Mouse (Mus musculus) stomach, embryonic 15.5 days (tissue): ENCODE measurements around the gene Zfp536. TPM values are rescaled to one million over a fixed set of nuclear protein-coding genes. Genes with fewer than 3 reads are reported as not detected.

ENCODE experiments used
- ATAC-seq: fragments of 200-750 bp; cut with Nextera tagmentation; 2 replicates; pipeline ENCODE4 v1.8.0; 2017; ENCODE audit warnings: low read depth, moderate number of reproducible peaks, moderate TSS enrichment; ENCODE audit not compliant: insufficient read depth, low FRiP score
- H3K27ac ChIP-seq: fragments of 300-500 bp; sonication (generic); 2 replicates; pipeline ENCODE4 v1.5.1; 2015; ENCODE audit warnings: mild to moderate bottlenecking, inconsistent platforms
- H3K27me3 ChIP-seq: fragments of 300-500 bp; sonication (generic); replicated peaks from 2 replicates; pipeline ENCODE4 v1.6.1; 2015; ENCODE audit warnings: inconsistent platforms
- H3K36me3 ChIP-seq: fragments of 300-500 bp; sonication (generic); 2 replicates; pipeline ENCODE4 v1.6.1; 2015; ENCODE audit warnings: inconsistent platforms
- H3K4me1 ChIP-seq: fragments of 300-500 bp; sonication (generic); 2 replicates; pipeline ENCODE4 v1.6.1; 2015; ENCODE audit warnings: inconsistent platforms
- H3K4me2 ChIP-seq: fragments of 300-500 bp; sonication (generic); 2 replicates; pipeline ENCODE4 v1.6.1; 2015; ENCODE audit warnings: mild to moderate bottlenecking, inconsistent platforms
- H3K4me3 ChIP-seq: fragments of 300-500 bp; sonication (generic); replicated peaks from 2 replicates; pipeline ENCODE4 v1.5.1; 2015; ENCODE audit warnings: inconsistent platforms
- H3K9ac ChIP-seq: fragments of 300-500 bp; sonication (generic); 2 replicates; pipeline ENCODE4 v1.6.1; 2015; ENCODE audit warnings: inconsistent platforms
- H3K9me3 ChIP-seq: fragments of 300-500 bp; sonication (generic); 2 replicates; pipeline ENCODE4 v1.6.1; 2016; ENCODE audit warnings: inconsistent platforms
- WGBS: fragments of 180-500 bp; shearing (Covaris S2); methylation state at CpG from one replicate; pipeline ENCODE4 v1.1.7; 2015; 5-methylcytosine and 5-hydroxymethylcytosine counted together
- polyA plus RNA-seq: library from polyadenylated mRNA; unstranded; fragments of >200 nt; fragmentation: Nextera tagmentation; extraction: Ambion mirVana; gene quantifications from 2 replicates; pipeline ENCODE4 v1.2.1, GENCODE M21; 2015

Zfp536 gene
- polyA plus RNA-seq, 1 experiment from 2014 or later = 14.0 TPM

DNA sequence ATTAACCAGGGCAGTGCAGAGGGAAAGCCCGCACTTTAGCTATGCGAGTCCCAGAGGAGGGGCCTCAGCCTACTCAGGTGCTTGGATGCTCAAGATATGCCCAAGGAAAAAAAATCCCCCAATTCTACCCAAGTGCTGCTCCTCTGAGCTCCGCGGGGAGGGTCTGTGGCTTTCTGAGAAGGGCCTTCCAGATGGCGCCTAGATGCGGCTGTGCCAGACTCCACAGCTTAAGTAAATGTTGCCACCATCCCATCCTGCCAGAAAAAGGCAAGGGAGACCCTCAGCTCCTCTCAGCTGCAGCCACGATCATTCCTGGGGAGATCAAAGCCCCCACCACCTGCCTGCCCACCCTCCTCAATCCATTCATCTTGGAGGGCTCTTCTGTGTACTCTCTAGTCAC is 212.9 kb downstream of the Zfp536 start:
- no peak overlapping the region for H3K4me3 ChIP-seq
- no peaks in the 10 kb centered on the region for H3K27me3 ChIP-seq
- no peak overlapping the region for H3K27ac ChIP-seq
- ATAC-seq = no peak
- 80% methylated on average over 7 of the region's 7 CpGs for WGBS
- no peaks in the 10 kb centered on the region for H3K36me3 ChIP-seq
- no peak overlapping the region for H3K4me2 ChIP-seq
- H3K4me1 ChIP-seq = peaks cover 4% of the 10 kb centered on the region; the same call in 1 of the 2 replicates
- no peak overlapping the region for H3K9ac ChIP-seq
- H3K9me3 ChIP-seq = no peaks in the 10 kb centered on the region

DNA sequence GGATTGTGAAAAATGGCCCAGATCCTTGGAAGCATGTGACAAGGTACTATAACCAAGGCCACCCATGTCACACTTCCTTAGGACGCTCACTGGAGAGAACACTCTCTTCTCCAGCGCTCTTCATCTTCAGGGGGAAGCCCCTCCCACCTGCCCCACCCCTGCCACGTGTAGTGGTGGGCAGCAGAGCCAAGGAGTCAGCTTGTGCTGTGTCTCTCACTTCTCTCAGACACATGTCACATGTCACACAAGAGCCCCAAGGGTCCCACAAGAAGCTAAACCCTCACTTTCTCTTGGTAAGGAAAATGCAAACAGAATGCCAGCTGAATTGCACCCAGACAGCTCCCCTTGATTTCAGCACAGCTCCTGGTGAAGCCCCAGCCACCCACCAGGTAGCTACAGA is 213.6 kb downstream of the Zfp536 start:
- ATAC-seq = no peak
- no peak overlapping the region for H3K9ac ChIP-seq
- no peak overlapping the region for H3K27ac ChIP-seq
- WGBS = 60% methylated on average over 3 of the region's 3 CpGs
- peaks cover 4% of the 10 kb centered on the region; the same call in 1 of the 2 replicates for H3K4me1 ChIP-seq
- H3K9me3 ChIP-seq = no peaks in the 10 kb centered on the region
- H3K4me2 ChIP-seq = no peak overlapping the region
- H3K27me3 ChIP-seq = no peaks in the 10 kb centered on the region
- no peak overlapping the region for H3K4me3 ChIP-seq
- H3K36me3 ChIP-seq = no peaks in the 10 kb centered on the region

DNA sequence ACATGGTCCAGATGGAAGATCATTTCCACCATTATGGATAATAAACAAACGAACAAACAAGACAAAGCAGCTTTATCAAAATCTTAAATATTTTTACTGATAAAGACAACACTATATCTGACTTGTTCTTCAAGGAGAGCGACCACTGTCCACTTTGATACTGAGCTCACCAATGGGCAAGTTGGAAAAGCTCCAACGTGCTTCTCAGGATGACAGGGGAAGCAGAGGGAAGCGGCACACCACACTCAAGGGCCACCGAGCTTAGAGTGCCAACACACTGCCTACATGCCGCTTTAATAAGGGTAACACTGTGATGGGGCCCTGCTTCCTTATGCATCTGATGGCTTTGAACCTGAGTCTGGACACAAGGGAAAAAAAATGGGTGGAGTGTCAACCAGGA is 214.1 kb downstream of the Zfp536 start:
- 86% methylated on average over 6 of the region's 6 CpGs for WGBS
- no peaks in the 10 kb centered on the region for H3K36me3 ChIP-seq
- no peak for ATAC-seq
- no peak overlapping the region for H3K4me2 ChIP-seq
- H3K4me1 ChIP-seq = peaks cover 4% of the 10 kb centered on the region; the same call in 1 of the 2 replicates
- no peak overlapping the region for H3K9ac ChIP-seq
- no peak overlapping the region for H3K27ac ChIP-seq
- no peak overlapping the region for H3K4me3 ChIP-seq
- H3K27me3 ChIP-seq = no peaks in the 10 kb centered on the region
- no peaks in the 10 kb centered on the region for H3K9me3 ChIP-seq

- H3K36me3 ChIP-seq = no peaks in the 10 kb centered on the region
- H3K4me1 ChIP-seq = no peaks in the 10 kb centered on the region
- no peak overlapping the region for H3K4me2 ChIP-seq
- no peaks in the 10 kb centered on the region for H3K9me3 ChIP-seq
- no peak overlapping the region for H3K9ac ChIP-seq
- H3K27ac ChIP-seq = no peak overlapping the region
- no peaks in the 10 kb centered on the region for H3K27me3 ChIP-seq
- no peak overlapping the region for H3K4me3 ChIP-seq
- no peak for ATAC-seq
- WGBS = 92% methylated on average over 1 of the region's 1 CpGs
Observed at GRCm38 (mm10) chr7:37556811-37557210, 216.6 kb downstream of the Zfp536 start.

DNA sequence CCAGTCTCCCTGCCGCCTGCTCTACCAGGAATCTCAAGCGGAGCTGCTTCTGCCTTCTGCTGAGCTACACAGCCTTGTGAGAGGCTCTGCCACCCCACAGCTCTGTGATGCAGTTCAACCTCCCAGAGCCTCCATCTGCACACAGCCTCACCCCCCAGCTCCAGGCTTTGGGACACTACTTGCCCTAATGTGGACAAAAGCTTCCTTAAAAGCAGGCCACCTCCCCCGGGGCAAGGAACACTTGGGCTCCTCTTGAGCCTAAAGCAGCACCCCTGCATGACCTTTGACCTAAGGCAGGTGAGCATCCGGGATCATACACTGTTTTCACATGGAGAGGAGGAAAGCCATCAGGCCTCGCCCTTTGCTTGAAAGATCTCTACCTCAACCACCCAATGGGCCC is 219.0 kb downstream of the Zfp536 start:
- Histone ChIP-seq H3K36me3 (no peaks in the 10 kb centered on the region), H3K27ac (no peak overlapping the region), H3K4me3 (no peak overlapping the region), H3K27me3 (no peaks in the 10 kb centered on the region), H3K4me2 (no peak overlapping the region), H3K9ac (no peak overlapping the region), H3K4me1 (no peaks in the 10 kb centered on the region), H3K9me3 (no peaks in the 10 kb centered on the region)
- 74% methylated on average over 5 of the region's 5 CpGs for WGBS
- no peak for ATAC-seq

GRCm38 (mm10) chr7:37553646-37554045 is 219.8 kb downstream of the Zfp536 start:
- H3K36me3 ChIP-seq = no peaks in the 10 kb centered on the region
- H3K4me3 ChIP-seq = no peak overlapping the region
- H3K27ac ChIP-seq = no peak overlapping the region
- 75% methylated on average over 3 of the region's 3 CpGs for WGBS
- no peaks in the 10 kb centered on the region for H3K4me1 ChIP-seq
- H3K4me2 ChIP-seq = no peak overlapping the region
- no peaks in the 10 kb centered on the region for H3K9me3 ChIP-seq
- no peak overlapping the region for H3K9ac ChIP-seq
- H3K27me3 ChIP-seq = no peaks in the 10 kb centered on the region
- no peak for ATAC-seq

GRCm38 (mm10) chr7:37552384-37552783 is 221.1 kb downstream of the Zfp536 start:
- no peak for ATAC-seq
- Histone ChIP-seq H3K4me3 (no peak overlapping the region), H3K27ac (no peak overlapping the region), H3K27me3 (no peaks in the 10 kb centered on the region), H3K36me3 (no peaks in the 10 kb centered on the region), H3K4me2 (no peak overlapping the region), H3K9ac (no peak overlapping the region), H3K4me1 (no peaks in the 10 kb centered on the region), H3K9me3 (no peaks in the 10 kb centered on the region)
- 73% methylated on average over 3 of the region's 3 CpGs for WGBS

- ATAC-seq = no peak
- no peaks in the 10 kb centered on the region for H3K27me3 ChIP-seq
- no peak overlapping the region for H3K4me3 ChIP-seq
- 39% methylated on average over 15 of the region's 15 CpGs for WGBS
- H3K9ac ChIP-seq = no peak overlapping the region
- H3K9me3 ChIP-seq = no peaks in the 10 kb centered on the region
- H3K4me2 ChIP-seq = no peak overlapping the region
- no peaks in the 10 kb centered on the region for H3K36me3 ChIP-seq
- H3K4me1 ChIP-seq = no peaks in the 10 kb centered on the region
- H3K27ac ChIP-seq = no peak overlapping the region
Observed at GRCm38 (mm10) chr7:37548805-37549204, 224.6 kb downstream of the Zfp536 start.

GRCm38 (mm10) chr7:37544011-37544410 is 229.4 kb downstream of the Zfp536 start:
- H3K4me2 ChIP-seq = no peak overlapping the region
- H3K27me3 ChIP-seq = no peaks in the 10 kb centered on the region
- H3K4me1 ChIP-seq = no peaks in the 10 kb centered on the region
- no peak overlapping the region for H3K27ac ChIP-seq
- 27% methylated on average over 6 of the region's 6 CpGs for WGBS
- H3K36me3 ChIP-seq = no peaks in the 10 kb centered on the region
- H3K9ac ChIP-seq = no peak overlapping the region
- ATAC-seq = no peak
- H3K4me3 ChIP-seq = no peak overlapping the region
- no peaks in the 10 kb centered on the region for H3K9me3 ChIP-seq

GRCm38 (mm10) chr7:37542951-37543350 is 230.5 kb downstream of the Zfp536 start:
- Histone ChIP-seq H3K4me1 (no peaks in the 10 kb centered on the region), H3K4me3 (no peak overlapping the region), H3K36me3 (no peaks in the 10 kb centered on the region), H3K9me3 (no peaks in the 10 kb centered on the region), H3K27ac (no peak overlapping the region), H3K4me2 (no peak overlapping the region), H3K9ac (no peak overlapping the region), H3K27me3 (no peaks in the 10 kb centered on the region)
- no peak for ATAC-seq
- WGBS = 82% methylated on average over 7 of the region's 7 CpGs

DNA sequence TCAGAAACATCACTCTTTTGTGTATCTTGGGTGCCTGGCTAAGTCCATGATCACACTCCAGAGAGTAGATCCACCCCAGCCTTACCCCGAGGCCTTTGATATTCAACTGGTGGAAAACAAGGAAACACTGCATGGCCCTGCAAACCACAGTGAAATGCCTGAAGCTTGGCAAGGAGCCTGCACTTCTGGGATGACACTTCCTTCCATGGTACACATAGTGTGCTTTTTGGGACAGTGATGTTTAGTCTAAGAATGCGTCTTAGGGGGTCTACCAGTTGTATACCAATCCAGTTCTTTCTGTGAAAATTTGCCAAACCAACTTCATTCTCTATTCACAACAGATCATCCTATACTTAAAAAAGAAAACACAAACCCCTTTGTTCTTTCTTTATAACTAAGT is 242.3 kb downstream of the Zfp536 start:
- no peak for ATAC-seq
- 82% methylated on average over 2 of the region's 2 CpGs for WGBS

GRCm38 (mm10) chr7:37528311-37528710 is 245.1 kb downstream of the Zfp536 start:
- H3K9me3 ChIP-seq = no peaks in the 10 kb centered on the region
- H3K27me3 ChIP-seq = no peaks in the 10 kb centered on the region

More for the DNA sequence above, 242.3 kb downstream of the Zfp536 start:
- no peak overlapping the region for H3K27ac ChIP-seq
- H3K4me1 ChIP-seq = peaks cover 2% of the 10 kb centered on the region; the same call in 1 of the 2 replicates
- no peaks in the 10 kb centered on the region for H3K36me3 ChIP-seq
- H3K4me2 ChIP-seq = no peak overlapping the region
- no peaks in the 10 kb centered on the region for H3K27me3 ChIP-seq
- H3K9me3 ChIP-seq = no peaks in the 10 kb centered on the region
- H3K4me3 ChIP-seq = no peak overlapping the region
- H3K9ac ChIP-seq = no peak overlapping the region

DNA sequence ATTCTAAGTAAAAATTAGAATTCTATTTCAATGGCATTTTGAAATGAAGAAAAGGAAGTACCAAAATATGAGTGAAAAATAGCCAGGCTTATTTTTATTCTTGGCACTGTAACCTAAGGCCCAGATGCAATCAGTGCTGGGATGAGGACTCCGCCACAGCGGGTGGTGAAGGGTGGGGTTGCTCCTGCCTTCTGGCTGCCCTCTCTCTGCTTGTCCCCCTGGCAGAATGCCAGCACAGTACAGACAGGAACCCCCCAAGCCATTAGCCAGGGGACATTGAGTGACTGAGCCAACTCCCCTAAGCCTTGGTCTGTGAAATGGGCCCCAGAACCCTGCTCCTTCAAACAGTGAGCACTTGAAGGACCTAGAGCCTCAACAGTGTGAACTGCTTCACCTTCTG is 245.6 kb downstream of the Zfp536 start:
- WGBS = 56% methylated on average over 2 of the region's 2 CpGs
- H3K36me3 ChIP-seq = no peaks in the 10 kb centered on the region
- no peak for ATAC-seq

More at GRCm38 (mm10) chr7:37528311-37528710, 245.1 kb downstream of the Zfp536 start:
- Histone ChIP-seq H3K4me3 (no peak overlapping the region), H3K4me2 (no peak overlapping the region), H3K9ac (no peak overlapping the region), H3K36me3 (no peaks in the 10 kb centered on the region), H3K4me1 (peaks cover 2% of the 10 kb centered on the region; the same call in 1 of the 2 replicates), H3K27ac (no peak overlapping the region)
- no peak for ATAC-seq
- 88% methylated on average over 9 of the region's 9 CpGs for WGBS

More for the DNA sequence above, 245.6 kb downstream of the Zfp536 start:
- H3K4me3 ChIP-seq = no peak overlapping the region
- H3K9me3 ChIP-seq = no peaks in the 10 kb centered on the region
- H3K9ac ChIP-seq = no peak overlapping the region
- H3K4me1 ChIP-seq = peaks cover 2% of the 10 kb centered on the region; the same call in 1 of the 2 replicates
- no peak overlapping the region for H3K4me2 ChIP-seq
- no peaks in the 10 kb centered on the region for H3K27me3 ChIP-seq
- H3K27ac ChIP-seq = no peak overlapping the region
